Mouse (Mus musculus): ENCODE results near the gene Cd47.

Gene Cd47

GRCm38 (mm10) chr16:49873918-49874317 is 73.6 kb downstream of the Cd47 start:
- no peak for DNase-seq (ENCODE audit: low read depth)

GRCm38 (mm10) chr16:49874546-49874945 is 74.2 kb downstream of the Cd47 start:
- DNase-seq (ENCODE audit: low read depth) = no peak

GRCm38 (mm10) chr16:49876291-49877030 is 76.1 kb downstream of the Cd47 start:
- no peak for DNase-seq (ENCODE audit: low read depth)

GRCm38 (mm10) chr16:49877243-49877642 is 76.9 kb downstream of the Cd47 start:
- DNase-seq (ENCODE audit: low read depth) = no peak

GRCm38 (mm10) chr16:49878051-49878450 is 77.7 kb downstream of the Cd47 start:
- no peak for DNase-seq (ENCODE audit: low read depth)

DNA sequence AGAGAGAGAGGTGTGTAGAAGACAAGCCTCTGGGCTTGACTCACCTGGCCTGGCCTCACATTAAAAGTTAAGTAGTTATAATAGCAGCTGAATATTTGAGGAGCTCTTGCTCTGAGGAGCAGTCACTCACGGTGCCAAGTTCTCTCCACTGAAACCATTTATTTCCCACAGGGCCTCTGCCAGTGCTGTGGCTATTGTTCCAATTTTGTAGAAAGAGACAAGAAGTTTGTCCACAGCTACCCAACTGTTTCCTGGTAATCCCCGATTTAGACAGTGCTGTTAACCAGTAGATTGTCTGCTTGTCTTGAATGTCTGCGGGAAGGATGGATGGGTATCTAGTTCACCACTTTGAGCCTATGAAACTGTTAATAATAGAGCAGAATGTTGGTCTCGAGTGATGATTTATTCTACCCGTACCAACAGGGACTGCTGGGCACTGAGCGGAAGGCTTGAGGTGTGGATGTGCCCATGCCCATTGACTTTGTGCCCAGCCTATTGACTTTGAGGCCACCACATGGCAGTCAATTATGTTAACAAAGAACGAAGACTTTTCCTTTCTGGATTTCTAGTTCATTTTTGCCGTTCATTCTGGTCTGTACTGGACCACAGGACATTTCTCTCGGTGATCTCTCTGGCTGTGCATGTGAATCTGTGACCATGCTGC is 86.2 kb downstream of the Cd47 start:
- DNase-seq (ENCODE audit: low read depth) = no peak

DNA sequence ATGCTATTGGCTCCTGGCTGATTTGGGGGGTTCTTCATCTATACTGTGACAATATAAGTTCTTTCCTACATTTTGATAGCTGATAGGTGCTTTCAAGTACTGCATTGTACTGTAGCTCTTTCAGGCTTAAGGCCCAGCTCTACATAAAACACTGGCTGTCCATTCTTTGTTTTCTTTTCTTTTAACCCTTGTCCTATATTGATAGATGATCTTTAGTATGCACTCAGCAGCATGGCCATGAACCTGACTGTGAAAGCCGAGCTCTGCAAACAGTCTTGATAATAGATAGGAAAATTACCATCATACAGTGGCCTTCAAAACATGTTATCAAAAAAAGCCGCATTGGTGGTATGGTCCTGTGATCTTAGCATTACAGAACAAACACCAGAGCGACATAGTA is 87.0 kb downstream of the Cd47 start:
- no peak for DNase-seq (ENCODE audit: low read depth)

DNA sequence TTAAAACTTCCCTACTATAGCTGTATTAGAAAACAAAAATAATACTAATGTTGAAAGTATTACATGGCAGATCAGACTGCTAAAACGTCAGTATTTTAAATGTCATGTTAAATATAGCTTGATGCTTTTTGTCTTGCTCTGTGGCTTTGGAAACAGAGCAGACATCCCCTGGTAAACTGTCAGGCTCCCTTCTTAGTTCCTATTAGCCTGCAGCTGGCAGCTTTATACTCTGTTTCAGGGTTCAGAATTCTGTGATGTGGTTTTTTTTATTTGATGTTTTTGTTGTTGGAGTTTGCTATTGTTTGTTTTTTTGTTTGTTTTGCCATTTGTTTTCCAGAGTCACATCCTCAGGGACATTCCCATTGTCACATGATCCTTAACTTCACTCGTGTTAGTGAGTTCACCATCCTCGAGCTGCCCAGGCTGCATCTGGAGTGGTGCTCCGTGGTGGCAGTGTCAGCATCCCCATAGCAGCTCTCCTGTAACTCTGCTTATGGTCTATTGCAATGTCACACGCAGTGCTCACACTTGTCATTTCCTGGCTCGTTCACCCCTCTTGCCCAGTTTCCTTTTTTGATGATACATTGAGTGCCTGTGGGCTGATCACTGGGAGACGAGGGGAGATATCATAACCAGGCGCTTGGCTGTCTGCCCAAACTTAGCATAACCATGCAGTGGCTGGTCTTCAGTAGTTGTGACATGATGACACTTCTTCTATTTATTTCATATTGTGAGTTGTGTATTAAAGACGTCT is 87.7 kb downstream of the Cd47 start:
- peak; percentile 22 for DNase-seq (ENCODE audit: low read depth)

- no peak for DNase-seq (ENCODE audit: low read depth)
Observed at GRCm38 (mm10) chr16:49889031-49889655, 88.8 kb downstream of the Cd47 start.

DNA sequence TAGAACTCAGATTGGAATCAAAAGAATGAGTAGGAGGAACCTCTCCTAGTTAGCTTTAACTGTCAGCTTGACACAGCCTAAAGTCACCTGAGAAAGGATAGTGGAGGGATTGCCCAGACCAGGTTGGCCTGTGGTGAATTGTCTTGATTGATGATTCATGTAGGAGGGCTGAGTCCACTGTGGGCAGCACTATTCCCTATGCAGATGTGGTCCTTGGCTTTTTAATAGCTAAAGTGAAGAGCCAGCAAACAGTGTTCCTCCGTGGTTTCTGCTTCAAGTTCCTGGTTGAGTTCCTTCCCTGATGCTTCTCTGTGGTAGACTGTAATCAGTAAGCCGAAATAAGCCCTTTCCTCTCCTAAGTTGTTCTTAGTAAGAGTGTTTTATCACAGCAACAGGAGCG is 91.9 kb downstream of the Cd47 start:
- DNase-seq (ENCODE audit: low read depth) = no peak

DNA sequence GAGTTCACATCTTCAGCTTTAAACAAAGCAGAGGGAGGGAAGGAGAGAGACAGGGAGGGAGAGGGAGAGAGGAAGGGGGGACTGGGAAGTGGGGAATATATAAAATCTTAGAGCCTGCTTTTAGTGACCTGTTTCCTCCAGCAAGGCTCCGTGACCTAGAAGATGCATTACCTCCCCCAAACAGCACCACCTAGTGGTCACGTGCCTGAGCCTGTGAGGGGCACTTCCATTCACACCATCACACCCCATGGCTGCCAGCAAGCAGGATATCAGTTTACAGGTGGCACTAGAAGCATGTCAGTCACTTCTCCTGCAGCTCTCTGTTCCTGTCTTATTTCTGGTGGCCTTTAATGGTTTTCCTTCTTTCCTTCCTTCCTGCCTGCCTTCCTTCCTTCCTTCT is 92.6 kb downstream of the Cd47 start:
- DNase-seq (ENCODE audit: low read depth) = peak; percentile 30

DNA sequence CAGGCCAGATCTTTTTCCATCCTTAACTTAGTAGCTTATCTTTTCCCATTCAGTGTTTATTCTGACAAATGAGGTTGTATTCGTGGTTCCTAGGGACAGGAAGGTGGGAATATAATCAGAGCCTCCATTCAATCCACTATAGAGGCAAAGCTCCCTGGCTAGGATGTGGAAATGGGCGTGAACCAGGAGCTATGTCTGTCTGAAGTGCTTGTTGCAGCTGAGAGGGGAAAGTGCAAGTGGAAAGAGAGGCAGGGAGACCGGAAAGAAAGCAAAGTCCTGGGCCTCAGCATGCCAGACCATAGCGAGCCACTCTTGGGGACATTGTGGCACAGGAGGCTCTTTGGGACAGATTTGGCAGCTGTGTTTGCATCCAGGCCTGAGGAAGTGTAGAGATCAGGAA is 94.3 kb downstream of the Cd47 start:
- no peak for DNase-seq (ENCODE audit: low read depth)

GRCm38 (mm10) chr16:49896132-49896531 is 95.8 kb downstream of the Cd47 start:
- no peak for DNase-seq (ENCODE audit: low read depth)

GRCm38 (mm10) chr16:49901395-49901794 is 101.1 kb downstream of the Cd47 start:
- DNase-seq (ENCODE audit: low read depth) = no peak

- DNase-seq (ENCODE audit: low read depth) = no peak
Observed at GRCm38 (mm10) chr16:49902083-49902482, 101.8 kb downstream of the Cd47 start.

DNA sequence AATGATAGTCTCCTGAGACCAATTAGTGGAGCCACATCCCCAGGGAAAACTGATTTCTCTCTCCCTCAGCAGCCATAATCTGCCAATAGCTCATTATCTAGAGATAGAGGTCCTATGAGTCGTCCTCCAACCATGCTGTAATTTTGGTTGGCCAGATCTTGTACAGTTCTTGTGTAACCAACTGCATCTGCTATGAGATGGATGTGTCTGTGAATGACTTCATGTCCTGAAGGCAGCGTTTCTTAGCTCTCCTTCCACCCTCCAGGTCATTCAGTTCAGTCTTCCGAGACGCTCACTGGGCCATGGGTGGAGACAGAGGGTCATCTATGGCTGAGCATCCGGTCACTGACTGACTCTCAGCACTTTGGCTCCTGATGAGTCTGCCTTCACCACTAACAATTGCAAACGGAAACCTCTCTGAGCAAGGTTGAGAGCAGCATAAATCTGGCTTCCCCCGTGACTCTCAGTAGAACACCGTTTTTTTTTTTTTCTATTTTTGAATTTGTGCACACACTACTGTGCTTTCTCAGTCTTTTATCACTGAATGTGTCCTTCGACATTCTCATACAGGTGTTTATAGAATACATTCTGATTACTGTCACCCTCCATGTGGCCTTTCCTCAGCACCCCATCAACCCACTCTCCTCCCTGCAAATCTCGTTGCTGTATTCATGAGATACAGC is 104.1 kb downstream of the Cd47 start:
- DNase-seq (ENCODE audit: low read depth) = no peak

- DNase-seq (ENCODE audit: low read depth) = no peak
Observed at GRCm38 (mm10) chr16:49905041-49905440, 104.7 kb downstream of the Cd47 start.

DNA sequence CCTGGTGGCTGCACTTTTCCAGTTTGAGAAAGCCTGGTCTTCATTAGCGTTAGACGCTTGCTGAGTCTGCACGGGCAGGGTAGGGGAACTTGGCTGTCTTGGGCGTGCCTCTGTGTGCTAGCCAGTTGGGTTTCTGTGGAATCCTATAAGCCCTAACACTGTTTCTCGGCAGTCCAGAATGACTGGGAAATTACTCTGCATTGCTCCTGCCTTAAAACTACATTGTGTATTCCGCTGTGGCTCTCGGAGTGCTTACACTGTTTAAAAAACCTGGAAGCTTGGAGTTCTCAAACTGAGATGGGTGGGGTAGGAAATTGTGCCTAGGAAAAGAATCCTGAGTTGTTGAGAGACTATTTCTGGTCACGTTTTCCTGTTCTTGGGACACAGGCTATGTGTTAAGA is 105.3 kb downstream of the Cd47 start:
- DNase-seq (ENCODE audit: low read depth) = no peak

DNA sequence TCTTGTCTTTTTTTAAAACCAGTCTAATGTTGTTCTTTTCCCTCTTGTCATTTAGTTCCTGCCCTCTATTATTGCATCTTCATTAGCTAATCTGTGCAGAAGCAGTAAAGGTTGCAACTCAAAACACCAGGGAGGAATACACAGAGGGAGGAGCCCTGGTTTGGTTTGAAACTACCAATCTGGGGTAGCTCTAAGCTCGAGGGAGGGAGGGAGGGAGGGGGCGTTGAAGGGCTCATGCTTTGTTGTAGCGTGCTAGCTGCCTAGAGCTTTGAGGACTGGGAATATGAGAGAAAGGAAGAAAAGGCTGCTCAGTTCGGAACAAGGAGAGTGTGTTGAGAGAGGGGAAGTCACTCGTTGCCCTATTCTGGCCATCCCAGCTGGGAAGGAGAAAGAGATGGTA is 105.7 kb downstream of the Cd47 start:
- no peak for DNase-seq (ENCODE audit: low read depth)

- no peak for DNase-seq (ENCODE audit: low read depth)
Observed at GRCm38 (mm10) chr16:49906940-49907339, 106.6 kb downstream of the Cd47 start.

DNA sequence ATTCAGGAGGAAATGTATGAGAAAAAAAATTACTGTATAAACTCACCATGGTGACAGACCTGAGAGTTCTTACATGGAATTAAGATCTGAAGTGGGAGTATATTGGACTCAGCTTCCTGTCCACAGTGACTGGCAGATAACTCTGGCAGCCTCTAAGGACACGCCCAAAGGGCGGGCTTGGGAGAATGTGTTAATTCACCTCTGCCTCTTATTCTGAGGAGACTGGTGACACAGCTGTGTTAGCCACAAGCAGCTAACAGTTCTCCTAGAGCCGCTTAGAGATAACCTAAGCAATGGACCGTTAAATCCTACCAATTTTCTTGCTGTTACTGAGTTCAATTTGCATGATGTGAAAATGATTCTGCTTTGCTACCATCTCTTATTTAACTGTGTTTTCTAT is 107.0 kb downstream of the Cd47 start:
- peak; percentile 54 for DNase-seq (ENCODE audit: low read depth)

GRCm38 (mm10) chr16:49909536-49909935 is 109.2 kb downstream of the Cd47 start:
- no peak for DNase-seq (ENCODE audit: low read depth)
